Mouse (Mus musculus) myocyte (in vitro differentiated cells): Measurements from ENCODE around the gene Angptl6.

ENCODE experiments used
- CEBPB ChIP-seq: IDR thresholded peaks from 2 replicates; pipeline ENCODE4 v1.6.1; 2011; ENCODE audit warnings: mild to moderate bottlenecking, moderate library complexity; ENCODE audit not compliant: poor library complexity, insufficient read depth, severe bottlenecking
- MAX ChIP-seq: IDR thresholded peaks from one replicate; pipeline ENCODE4 v1.6.1; 2011; ENCODE audit warnings: low read depth, mild to moderate bottlenecking, control low read depth
- MYOD1 ChIP-seq, 3 experiments: IDR thresholded peaks; one replicate each; pipeline ENCODE4 v1.6.1; 2011; ENCODE audit warnings: control low read depth in 2 of 3, low read depth in 2 of 3, mild to moderate bottlenecking in 2 of 3, moderate library complexity in 1 of 3; ENCODE audit not compliant: insufficient read length in 2 of 3, control insufficient read depth in 1 of 3
- POLR2A ChIP-seq: IDR thresholded peaks from one replicate; pipeline ENCODE4 v1.6.1; 2011; ENCODE audit warnings: low read depth, mild to moderate bottlenecking, control low read depth, moderate library complexity; ENCODE audit not compliant: insufficient read length
- REST ChIP-seq: IDR thresholded peaks from one replicate; pipeline ENCODE4 v1.6.1; 2011; ENCODE audit warnings: mild to moderate bottlenecking, control low read depth, moderate library complexity; ENCODE audit not compliant: insufficient read depth, insufficient read length
- TCF12 ChIP-seq: IDR thresholded peaks from one replicate; pipeline ENCODE4 v1.6.1; 2011; ENCODE audit warnings: mild to moderate bottlenecking, control low read depth; ENCODE audit not compliant: poor library complexity, insufficient read depth, severe bottlenecking
- USF1 ChIP-seq: IDR thresholded peaks from one replicate; pipeline ENCODE4 v1.6.1; 2011; ENCODE audit warnings: low read depth, mild to moderate bottlenecking, control low read depth, moderate library complexity

- TF ChIP-seq MYOD1 (IDR thresholded peaks at IDR 0.05; ENCODE audit: control insufficient read depth in 1 of 3, insufficient read length in 2 of 3, low read depth in 2 of 3) (no peak), POLR2A (no peak), REST (no peak), TCF12 (no peak), MAX (no peak), USF1 (no peak), CEBPB (no peak)
Measured at GRCm38 (mm10) chr9:20878710-20879065, 839 bp downstream of the Angptl6 start.
